Mouse (Mus musculus) adrenal gland, adult 18-20 months (tissue): ENCODE measurements at regions not wholly inside any gene's neighbourhood (a gene's known extent, or its start where the extent isn't known, plus 50 kb on each side); places are given as distances from the start of the nearest gene placed in this dataset.

Experiments used
- DNase-seq, 2 experiments: peaks; one replicate each; pipeline ENCODE4 v3.0.0; 2021 to 2022; ENCODE audit warnings: low spot score in 2 of 2

- no peak for DNase-seq
These were observed 606.7 kb upstream of the Sox9 start for GRCm38 (mm10) chr11:112175302-112175701.

DNA sequence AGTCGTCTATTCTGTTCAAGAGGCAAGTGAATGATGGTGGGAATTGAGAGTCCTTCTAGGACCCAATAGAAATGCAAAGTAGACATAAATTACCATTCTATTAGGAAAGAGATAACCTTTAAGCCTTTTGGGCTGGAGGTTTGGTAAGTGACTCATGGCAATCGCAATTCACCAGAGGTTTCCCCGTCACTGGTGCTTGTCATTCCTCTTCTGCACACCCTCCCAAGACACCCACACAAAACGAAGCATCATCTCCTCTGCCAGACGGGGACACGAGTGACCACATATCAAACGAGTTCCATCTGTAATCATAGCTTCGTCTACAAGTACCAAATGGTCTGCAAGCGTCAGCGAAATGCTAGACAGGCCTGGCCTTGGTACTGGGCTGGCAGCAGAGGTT lies 601.4 kb upstream of the Sox9 start:
- no peak for DNase-seq

- DNase-seq: no peak
These were observed 584.3 kb upstream of the Sox9 start for GRCm38 (mm10) chr11:112197620-112198268.

DNA sequence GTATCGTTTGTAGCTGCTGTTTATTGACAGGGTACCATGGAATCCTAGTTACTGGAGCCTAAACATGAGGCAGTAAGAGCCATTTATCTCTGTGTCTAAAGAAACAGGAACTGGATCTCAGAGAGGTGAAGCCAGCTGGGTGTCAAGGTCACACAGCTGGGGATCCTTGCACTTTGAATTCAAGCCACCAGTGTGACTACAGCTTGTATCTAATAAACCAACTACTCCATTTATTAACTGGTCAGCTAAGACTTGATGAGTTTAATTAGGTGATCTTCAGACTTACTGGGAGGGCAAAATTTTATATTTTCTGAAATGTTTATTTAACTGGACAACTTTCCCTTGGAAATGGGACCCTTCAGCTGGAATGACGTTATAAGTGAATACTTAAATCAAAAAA lies 577.5 kb upstream of the Sox9 start:
- no peak for DNase-seq

DNA sequence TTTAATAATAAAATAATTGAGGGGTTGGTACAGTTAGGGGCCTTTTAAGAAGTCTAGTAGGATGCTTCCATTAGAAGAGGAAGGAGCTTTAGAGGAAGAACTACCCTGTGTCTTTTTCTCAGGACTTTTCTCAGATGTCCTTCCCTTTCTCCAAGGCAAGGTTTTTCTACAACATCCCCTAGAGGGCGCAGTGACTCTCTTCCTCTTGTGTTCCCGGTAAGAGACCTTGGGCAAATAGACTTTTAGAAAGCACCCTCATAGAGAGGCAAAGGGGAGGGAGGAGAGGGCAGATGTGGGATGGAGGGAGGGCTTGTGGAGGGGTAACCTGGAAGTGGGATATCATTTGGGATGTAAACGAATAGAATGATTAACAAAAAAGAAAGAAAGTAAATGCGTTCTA lies 572.6 kb upstream of the Sox9 start:
- DNase-seq: peak; percentile 43 to 49

GRCm38 (mm10) chr11:112219046-112219720 lies 562.8 kb upstream of the Sox9 start:
- DNase-seq: no peak

DNA sequence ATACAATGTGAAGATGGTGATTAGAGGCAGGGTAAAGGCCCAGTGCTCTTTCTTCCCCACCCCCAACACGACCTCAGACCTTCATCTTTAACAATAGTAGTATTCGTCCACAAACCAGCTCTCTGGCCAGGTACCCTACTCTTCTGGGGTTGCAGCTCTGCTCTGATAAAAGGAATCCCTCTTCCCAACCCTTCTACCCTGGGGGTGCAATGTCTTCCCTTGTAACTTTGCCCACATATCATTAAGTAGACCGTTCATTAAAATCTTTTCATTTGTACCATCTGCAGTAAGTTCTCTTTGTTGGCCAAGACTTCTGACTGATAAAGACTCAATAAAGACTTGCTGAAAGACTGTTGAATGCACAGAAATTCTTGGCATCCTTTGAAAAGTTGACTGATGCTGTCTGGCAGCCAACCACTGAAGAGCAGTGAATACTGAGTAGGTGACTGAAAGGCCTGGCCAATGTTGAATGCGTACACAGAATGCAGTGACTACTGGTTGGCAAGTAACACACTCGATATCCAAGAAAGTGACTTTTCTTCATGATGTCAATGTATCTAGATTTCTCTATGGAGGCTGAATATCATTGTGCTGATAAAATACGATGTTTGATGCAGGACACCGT lies 547.4 kb upstream of the Sox9 start:
- DNase-seq: no peak

DNA sequence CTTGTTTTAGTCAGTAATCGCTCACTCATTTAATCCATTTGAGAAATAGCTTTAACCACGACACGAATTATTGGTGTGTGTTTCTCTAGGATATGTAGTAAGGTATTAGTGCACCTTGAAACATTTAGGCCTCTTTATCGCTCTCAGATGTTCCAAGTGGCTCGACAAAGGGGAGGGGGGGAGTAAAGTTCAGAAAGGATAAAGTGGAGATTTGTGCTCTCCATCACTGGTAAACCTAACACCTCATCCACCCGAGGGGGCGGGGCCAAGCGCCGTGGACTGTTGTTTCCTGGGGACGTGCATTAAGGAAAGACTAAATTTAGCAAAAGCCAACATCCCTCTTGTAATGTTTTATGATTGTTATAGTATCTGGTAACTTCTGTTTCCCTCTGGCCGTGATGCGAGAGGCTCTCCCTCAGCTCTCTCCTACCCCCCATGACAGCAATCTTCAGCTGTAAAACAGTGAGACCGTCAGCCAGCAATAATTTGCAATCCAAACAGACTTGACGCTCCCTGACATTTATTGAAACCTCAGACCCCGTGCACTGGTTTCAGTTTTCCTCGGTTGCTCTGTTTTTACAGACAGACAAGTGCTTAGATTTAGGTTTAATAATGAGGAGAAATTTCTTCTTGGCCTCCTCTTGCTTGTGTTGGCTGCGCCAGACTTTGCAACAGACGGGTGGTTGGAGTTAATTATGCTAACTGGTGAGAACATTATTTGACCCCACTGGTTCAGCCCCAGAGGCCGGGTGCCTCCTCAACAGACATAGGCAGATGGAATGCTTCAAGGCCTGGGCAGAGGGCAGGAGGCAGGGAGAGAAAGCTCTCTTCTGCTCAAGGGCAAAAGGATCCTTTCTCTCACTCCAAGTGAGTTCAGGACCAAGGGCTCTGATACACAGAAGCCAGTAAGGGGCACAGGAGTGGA lies 542.8 kb upstream of the Sox9 start:
- DNase-seq: no peak

DNA sequence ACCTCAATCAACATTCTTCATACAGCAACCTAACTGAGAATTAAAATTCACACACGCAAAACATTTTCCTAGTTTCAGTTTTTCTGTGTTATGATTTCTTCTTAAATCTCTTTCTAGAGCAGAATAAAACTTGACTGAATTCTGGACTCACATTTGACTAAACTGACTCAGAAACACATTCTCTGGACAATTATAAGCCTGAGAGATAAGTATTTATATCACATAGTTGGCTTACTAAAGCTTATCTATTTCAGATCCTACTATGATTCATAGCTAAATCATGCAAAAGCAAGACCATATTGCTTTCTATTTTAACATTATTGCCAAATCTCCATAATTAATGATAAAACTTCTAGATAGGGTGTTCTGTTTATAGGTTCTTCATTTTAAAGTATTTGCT lies 529.5 kb upstream of the Sox9 start:
- no peak for DNase-seq

- no peak for DNase-seq
These were observed 529.0 kb upstream of the Sox9 start for GRCm38 (mm10) chr11:112253061-112253460.

DNA sequence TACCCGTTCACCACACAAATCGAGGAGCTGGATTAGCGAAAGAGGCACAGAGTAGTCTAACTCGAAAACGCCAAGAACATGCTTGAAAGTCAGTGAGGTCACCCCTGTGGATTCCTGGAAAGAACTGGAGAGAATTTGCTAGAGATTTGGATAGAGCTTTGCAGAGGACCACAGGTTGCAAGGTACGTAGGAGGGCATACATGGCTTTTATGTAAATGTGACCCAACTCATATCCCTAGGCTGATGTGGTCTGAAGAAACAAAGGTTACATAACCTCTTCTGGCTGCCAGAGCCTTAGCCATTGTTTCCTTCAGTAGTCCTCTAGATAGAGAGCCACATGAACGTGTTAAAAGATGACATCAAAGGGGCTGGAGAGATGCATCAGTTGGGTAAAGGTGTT lies 525.7 kb upstream of the Sox9 start:
- DNase-seq: no peak

DNA sequence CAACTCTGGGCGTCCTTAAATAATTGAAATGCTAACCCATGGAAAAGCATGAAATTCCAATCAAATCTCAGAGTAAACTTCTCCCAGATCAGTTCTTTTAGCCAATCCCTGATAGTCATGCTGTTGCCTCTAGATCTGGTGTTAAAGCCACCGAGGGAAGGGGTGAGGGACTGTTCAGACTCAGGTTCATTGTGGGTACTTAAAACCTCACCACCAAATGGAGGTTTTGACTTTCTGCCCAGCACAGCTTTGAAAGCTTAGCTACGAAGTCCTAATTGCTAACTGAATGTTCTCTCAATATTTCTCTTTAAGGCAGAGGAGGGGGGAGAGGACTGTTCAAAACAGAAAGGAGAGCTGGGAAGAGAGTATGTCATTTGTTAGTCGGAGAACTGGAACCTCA lies 517.9 kb upstream of the Sox9 start:
- no peak for DNase-seq

GRCm38 (mm10) chr11:112270911-112271310 lies 511.1 kb upstream of the Sox9 start:
- no peak for DNase-seq

- DNase-seq: no peak
These were observed 503.5 kb upstream of the Sox9 start for GRCm38 (mm10) chr11:112278566-112278965.

DNA sequence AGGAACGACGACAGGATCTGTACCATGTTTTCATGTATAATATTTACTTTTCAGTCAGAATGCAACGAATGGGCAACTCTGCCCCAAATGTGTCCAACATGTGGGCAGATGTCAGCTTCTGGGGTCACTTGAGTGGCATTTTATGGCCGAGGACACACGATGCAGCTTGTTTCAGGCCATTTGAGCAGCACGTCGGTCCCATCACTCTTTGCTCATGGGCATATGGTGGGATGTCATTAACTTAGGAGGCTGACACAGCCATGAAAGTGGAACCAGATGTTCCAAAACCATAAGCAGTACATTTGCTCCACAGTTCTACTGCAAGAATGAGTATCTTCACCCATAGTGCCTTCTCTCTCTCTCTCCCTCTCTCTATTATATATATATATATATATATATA lies 499.1 kb upstream of the Sox9 start:
- DNase-seq: no peak

GRCm38 (mm10) chr11:112298901-112299341 lies 483.1 kb upstream of the Sox9 start:
- DNase-seq: no peak

DNA sequence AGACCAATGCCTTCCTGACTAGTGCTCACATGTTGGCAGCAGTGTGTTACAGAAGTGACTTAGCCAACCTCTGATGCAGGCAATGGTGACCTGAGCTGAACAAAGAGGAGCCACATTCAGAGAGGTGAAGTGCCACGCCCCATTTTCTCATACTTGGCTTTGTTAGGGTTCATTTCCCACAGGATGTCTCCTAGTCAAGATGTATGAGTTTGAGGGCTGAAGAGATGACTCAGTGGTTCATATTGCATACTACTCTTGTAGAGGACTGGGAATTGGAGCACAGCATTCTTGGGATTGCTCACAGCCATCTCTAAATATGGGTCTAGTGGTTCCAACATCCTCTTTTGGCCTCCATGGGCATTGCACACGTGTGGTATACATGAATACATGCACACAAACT lies 478.9 kb upstream of the Sox9 start:
- no peak for DNase-seq

GRCm38 (mm10) chr11:112325850-112326249 lies 456.2 kb upstream of the Sox9 start:
- no peak for DNase-seq

DNA sequence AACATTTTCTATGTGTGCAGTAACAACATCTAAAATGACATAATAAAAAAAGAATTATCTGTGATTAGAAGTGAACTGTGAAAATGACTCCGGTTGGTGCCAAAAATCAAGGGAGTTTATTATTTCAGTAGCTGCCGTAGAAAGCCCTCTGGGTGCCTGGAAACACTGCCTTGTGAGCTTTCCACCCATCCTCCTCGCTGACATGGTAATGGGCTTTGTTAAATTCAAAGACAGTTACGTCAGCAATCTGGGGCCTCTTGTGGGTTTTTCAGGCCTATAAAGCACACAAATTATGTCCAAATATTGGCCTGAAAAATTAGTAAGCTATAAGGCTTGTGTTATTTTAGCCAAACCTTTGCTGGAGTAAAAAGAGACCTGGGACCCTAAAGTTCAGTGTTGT lies 454.4 kb upstream of the Sox9 start:
- DNase-seq: no peak

DNA sequence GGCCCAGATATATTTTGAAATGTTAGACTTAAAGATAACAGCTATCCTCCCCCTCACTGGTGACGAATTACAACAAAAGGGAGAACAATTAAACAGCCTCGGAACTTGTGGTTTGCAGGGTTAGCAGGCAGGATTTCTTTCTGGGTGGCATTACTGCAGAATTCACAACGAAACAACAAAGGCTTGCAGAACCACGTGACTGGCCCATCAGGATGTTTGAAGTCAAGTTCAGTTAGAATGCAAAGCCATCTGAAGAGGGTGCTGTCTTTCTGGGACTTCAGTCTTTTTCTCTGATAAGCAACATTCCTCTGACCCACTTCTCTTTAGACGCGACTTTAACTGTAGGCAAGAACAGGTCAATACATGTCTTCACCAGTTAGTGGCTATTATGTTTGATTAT lies 436.9 kb upstream of the Sox9 start:
- no peak for DNase-seq

DNA sequence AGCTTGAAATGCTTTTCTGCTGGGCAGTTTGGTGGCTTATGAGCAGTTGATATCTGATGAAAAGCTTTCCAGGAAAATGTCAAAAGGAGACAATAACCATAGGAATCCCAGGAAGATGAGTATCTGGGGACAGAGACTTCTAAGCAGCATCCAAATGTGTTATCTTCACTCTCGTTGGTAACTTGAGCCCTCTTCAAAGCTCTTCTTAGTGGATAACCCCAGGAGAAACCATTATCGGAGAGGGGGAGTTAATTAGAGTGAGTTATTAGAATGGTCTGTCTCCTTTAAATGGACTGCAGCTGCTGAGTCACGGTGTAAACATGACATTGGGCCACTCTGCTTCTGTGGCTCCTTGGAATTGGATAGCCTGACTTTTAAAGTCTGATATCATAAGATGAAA lies 436.4 kb upstream of the Sox9 start:
- no peak for DNase-seq

DNA sequence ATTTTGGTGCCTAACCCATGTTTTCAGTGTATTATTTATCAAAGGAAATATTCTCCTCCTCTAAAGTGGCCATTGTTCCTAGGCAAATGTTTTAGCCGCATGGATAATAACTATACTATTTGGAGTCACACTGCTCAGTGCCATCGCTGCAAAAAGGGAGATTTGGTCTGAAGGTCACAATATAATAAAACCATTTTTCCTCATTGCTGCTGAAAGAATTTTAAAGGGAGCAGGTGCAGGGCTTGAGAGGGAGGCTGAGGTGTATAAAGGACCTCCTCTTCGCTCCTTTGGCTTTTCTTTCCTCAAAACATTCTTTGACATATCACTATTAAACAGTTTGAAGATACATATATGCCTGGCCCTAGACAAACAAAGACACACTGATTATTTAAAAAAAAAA lies 435.9 kb upstream of the Sox9 start:
- DNase-seq: no peak
